Mouse (Mus musculus) kidney, embryonic 16.5 days (tissue): ENCODE data around the gene Tagap. TPM values are rescaled to one million over a fixed set of nuclear protein-coding genes. Genes with fewer than 3 reads are reported as not detected.

Experiments
- ATAC-seq: fragments of 200-750 bp; cut with Nextera tagmentation; 2 replicates; pipeline ENCODE4 v1.8.0; 2017; ENCODE audit warnings: moderate TSS enrichment; ENCODE audit not compliant: low FRiP score, low TSS enrichment
- H3K27ac ChIP-seq: fragments of 300-500 bp; sonication (generic); 2 replicates; pipeline ENCODE4 v1.5.1; 2014; ENCODE audit warnings: low read length
- H3K27me3 ChIP-seq: fragments of 300-500 bp; sonication (generic); 2 replicates; pipeline ENCODE4 v1.6.1; 2014; ENCODE audit warnings: low read length, control low read depth, mixed read lengths; ENCODE audit not compliant: insufficient read depth
- H3K36me3 ChIP-seq: fragments of 300-500 bp; sonication (generic); 2 replicates; pipeline ENCODE4 v1.6.1; 2014; ENCODE audit warnings: low read length, control low read depth, mixed read lengths; ENCODE audit not compliant: insufficient read depth
- H3K4me1 ChIP-seq: fragments of 300-500 bp; sonication (generic); 2 replicates; pipeline ENCODE4 v1.6.1; 2014; ENCODE audit warnings: low read length, control low read depth, mixed read lengths; ENCODE audit not compliant: insufficient read depth
- H3K4me2 ChIP-seq: fragments of 300-500 bp; sonication (generic); replicated peaks from 2 replicates; pipeline ENCODE4 v1.6.1; 2014; ENCODE audit warnings: low read depth, low read length
- H3K4me3 ChIP-seq: fragments of 300-500 bp; sonication (generic); 2 replicates; pipeline ENCODE4 v1.5.1; 2014; ENCODE audit warnings: mild to moderate bottlenecking, low read length
- H3K9ac ChIP-seq: fragments of 300-500 bp; sonication (generic); replicated peaks from 2 replicates; pipeline ENCODE4 v1.6.1; 2014; ENCODE audit warnings: low read length
- H3K9me3 ChIP-seq: fragments of 300-500 bp; sonication (generic); 2 replicates; pipeline ENCODE4 v1.6.1; 2016; ENCODE audit warnings: low read length, control low read depth
- WGBS: fragments of 180-500 bp; shearing (Covaris S2); extraction: QIAGEN DNeasy Blood & Tissue Kit; methylation state at CpG from one replicate; pipeline ENCODE4 v1.1.7; 2014; 5-methylcytosine and 5-hydroxymethylcytosine counted together
- polyA plus RNA-seq: library from polyadenylated mRNA; unstranded; fragments of >200 nt; fragmentation: Nextera tagmentation; extraction: Ambion mirVana; gene quantifications from 2 replicates; pipeline ENCODE4 v1.2.1, GENCODE M21; 2015

Tagap gene
- 0.60 and 0.68 TPM in 2 replicates for polyA plus RNA-seq

DNA sequence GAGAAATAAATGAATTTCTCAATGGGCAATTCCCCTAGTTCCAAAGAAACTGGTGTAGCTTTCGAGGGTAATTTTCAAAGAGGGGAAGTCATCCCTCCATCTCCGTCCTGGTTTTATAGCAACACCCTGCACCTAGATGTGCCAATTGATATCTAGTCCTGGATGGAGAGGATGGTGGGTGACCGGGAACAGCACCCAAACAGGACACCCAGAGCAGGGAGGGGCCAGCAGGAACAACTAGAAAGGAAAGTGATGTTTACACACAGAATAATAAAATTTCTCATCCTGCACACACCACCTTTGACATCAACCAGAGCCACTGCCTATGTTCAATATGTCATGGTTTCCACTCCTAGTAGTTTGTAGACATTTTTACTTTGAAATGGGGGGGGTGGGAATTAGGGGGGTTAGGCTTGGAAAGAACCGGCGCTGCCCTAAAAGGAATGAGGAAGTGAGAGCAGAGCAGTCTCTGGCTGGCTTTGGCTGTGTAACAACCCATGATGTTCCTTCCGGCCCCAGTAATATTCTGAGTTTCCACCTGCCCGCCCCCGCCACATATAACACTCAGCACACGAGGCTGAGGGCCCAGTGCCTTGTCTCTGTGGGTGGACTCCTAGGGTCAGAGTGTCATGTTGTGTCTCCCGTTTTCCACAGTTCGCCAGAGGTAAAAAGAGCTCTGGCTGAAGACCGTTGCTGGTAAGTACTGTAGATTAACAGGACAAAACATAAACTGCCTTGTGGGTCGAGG lies at the start of gene Tagap:
Gene Tagap, plus strand, starts transcription at position 588 of the 748 bp plus-strand sequence.
- H3K9me3 ChIP-seq = no peaks in the 10 kb centered on the region
- H3K27ac ChIP-seq = no peak within 1 kb of the TSS
- 31% methylated on average over 13 of the region's 13 CpGs for WGBS
- no peaks in the 10 kb centered on the region for H3K27me3 ChIP-seq
- peaks cover 7% of the 10 kb centered on the region; the same call in 1 of the 2 replicates for H3K4me1 ChIP-seq
- peak within 1 kb of the TSS; percentile 23; the same call in 1 of the 2 replicates for H3K4me2 ChIP-seq
- H3K36me3 ChIP-seq = no peaks in the 10 kb centered on the region
- H3K9ac ChIP-seq = no peak within 1 kb of the TSS
- H3K4me3 ChIP-seq = no peak within 1 kb of the TSS
- 0 out of 2 replicates have a peak, but pooled peaks have one; percentile 40 for ATAC-seq

DNA sequence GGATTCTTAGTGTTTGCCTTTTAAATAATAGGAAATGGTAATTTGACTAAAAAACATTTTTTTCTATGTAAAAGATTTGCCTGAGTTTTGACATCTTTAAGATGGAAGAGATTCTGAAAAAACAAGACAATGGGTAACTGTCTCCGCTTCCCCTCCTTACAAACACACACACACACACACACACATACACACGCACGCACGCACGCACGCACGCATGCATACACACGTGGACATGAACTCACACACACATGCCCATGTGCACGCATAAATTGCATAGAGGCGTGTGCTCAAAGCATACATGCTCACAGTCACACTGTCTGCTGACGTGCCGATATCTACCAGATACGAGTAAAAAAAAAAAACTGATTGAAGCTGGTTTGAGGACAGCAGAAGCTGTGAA lies 49.3 kb upstream of the Tagap start:
- H3K27ac ChIP-seq = no peak overlapping the region; the same call in 1 of the 2 replicates
- no peak overlapping the region for H3K4me3 ChIP-seq
- no peaks in the 10 kb centered on the region for H3K9me3 ChIP-seq
- no peak overlapping the region for H3K9ac ChIP-seq
- peak overlapping the region; percentile 32; the same call in 1 of the 2 replicates for H3K4me2 ChIP-seq
- H3K36me3 ChIP-seq = no peaks in the 10 kb centered on the region
- ATAC-seq = no peak
- no peaks in the 10 kb centered on the region for H3K27me3 ChIP-seq
- H3K4me1 ChIP-seq = peaks cover 17% of the 10 kb centered on the region; the same call in 1 of the 2 replicates
- WGBS = 81% methylated on average over 13 of the region's 13 CpGs

DNA sequence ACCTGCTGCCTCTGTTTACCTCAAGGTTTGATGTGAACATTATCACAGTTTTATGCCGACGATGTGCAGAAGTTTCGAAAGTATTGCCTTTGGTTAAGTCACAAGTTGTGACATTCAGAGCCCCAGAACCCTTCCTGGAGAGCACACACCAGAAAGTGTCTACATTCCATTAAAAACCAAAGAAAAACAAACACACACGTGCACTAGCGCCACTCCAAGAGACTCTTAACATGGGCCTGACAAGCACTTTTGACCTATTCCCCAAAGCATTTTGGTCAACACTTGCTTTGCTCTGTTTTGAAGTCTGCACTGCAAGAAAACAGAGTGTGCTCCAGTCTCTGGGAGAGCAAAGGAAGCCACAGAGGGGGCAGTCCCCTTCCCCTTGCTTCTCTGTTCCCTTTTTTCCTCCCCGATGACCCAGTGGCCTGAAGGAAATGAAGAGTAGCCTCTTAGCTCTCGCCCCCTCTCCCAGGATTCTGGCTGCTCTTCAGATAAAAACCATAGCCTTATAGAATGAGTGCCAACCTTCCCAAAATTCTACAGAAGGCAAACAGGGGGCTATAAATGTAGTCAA lies 48.5 kb upstream of the Tagap start:
- Histone ChIP-seq H3K27ac (no peak overlapping the region), H3K4me3 (no peak overlapping the region), H3K4me1 (peaks cover 17% of the 10 kb centered on the region; the same call in 1 of the 2 replicates), H3K27me3 (no peaks in the 10 kb centered on the region), H3K36me3 (no peaks in the 10 kb centered on the region), H3K9me3 (no peaks in the 10 kb centered on the region), H3K9ac (no peak overlapping the region), H3K4me2 (no peak overlapping the region)
- no peak for ATAC-seq
- whole genome bisulfite sequencing = 46% methylated on average over 7 of the region's 7 CpGs

DNA sequence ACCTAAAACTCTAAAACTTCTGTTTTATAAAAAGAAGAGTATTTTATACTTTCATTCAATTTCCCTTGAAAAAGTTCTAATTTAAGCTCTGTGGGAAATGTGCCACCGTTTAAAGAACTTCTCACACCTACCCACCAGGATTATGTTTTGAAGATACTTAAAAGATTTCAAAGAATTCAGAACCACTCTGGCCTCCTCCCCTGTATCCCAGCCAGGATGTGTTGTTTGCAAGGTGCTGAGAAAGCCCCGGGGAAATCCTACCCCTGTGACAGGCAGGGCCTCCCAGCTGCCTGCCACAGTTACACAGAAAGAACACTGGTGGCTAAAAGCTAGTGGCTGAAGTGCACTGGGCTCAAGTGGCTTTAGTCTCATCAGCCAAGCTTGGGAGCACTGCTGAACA lies 47.9 kb upstream of the Tagap start:
- H3K4me3 ChIP-seq = no peak overlapping the region
- H3K9me3 ChIP-seq = no peaks in the 10 kb centered on the region
- no peak overlapping the region for H3K4me2 ChIP-seq
- 45% methylated on average over 2 of the region's 2 CpGs for WGBS
- no peak overlapping the region for H3K27ac ChIP-seq
- no peaks in the 10 kb centered on the region for H3K27me3 ChIP-seq
- ATAC-seq = no peak
- no peak overlapping the region for H3K9ac ChIP-seq
- peaks cover 17% of the 10 kb centered on the region; the same call in 1 of the 2 replicates for H3K4me1 ChIP-seq
- no peaks in the 10 kb centered on the region for H3K36me3 ChIP-seq

DNA sequence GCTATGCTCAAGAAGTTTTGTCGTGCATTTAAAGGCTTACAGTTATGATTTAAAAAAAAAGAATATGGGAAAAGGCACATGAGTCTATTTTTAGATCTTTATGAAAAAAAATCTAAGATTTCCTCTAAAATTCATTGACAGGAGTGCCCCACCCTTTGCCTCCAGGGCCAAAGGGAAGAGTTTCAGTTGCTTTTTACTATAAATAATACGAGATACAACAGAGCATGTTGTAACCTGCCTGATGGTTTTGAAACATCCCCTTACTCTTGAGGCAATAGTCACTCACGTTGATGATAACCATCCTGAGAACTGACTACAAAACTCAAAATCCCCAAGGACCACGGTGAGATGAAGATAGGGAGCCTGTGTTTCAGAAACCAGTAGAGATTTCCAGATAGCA lies 46.3 kb upstream of the Tagap start:
- Histone ChIP-seq H3K9me3 (no peaks in the 10 kb centered on the region), H3K4me1 (peaks cover 17% of the 10 kb centered on the region; the same call in 1 of the 2 replicates), H3K27me3 (no peaks in the 10 kb centered on the region), H3K36me3 (no peaks in the 10 kb centered on the region), H3K27ac (no peak overlapping the region), H3K4me3 (no peak overlapping the region), H3K9ac (no peak overlapping the region), H3K4me2 (no peak overlapping the region)
- 83% methylated on average over 4 of the region's 4 CpGs for WGBS
- no peak for ATAC-seq

- H3K4me1 ChIP-seq = no peaks in the 10 kb centered on the region
- H3K9me3 ChIP-seq = no peaks in the 10 kb centered on the region
- ATAC-seq = no peak
- H3K4me2 ChIP-seq = no peak overlapping the region
- 91% methylated on average over 11 of the region's 11 CpGs for WGBS
- H3K9ac ChIP-seq = no peak overlapping the region
- H3K36me3 ChIP-seq = no peaks in the 10 kb centered on the region
- no peak overlapping the region for H3K4me3 ChIP-seq
- no peaks in the 10 kb centered on the region for H3K27me3 ChIP-seq
- no peak overlapping the region for H3K27ac ChIP-seq
These were observed 42.7 kb upstream of the Tagap start for GRCm38 (mm10) chr17:7883126-7883525.

- Histone ChIP-seq H3K27me3 (no peaks in the 10 kb centered on the region), H3K9ac (no peak overlapping the region), H3K36me3 (no peaks in the 10 kb centered on the region), H3K4me3 (no peak overlapping the region), H3K4me1 (no peaks in the 10 kb centered on the region), H3K4me2 (no peak overlapping the region), H3K27ac (no peak overlapping the region), H3K9me3 (no peaks in the 10 kb centered on the region)
- no peak for ATAC-seq
- 73% methylated on average over 10 of the region's 10 CpGs for WGBS
These were observed 41.2 kb upstream of the Tagap start for GRCm38 (mm10) chr17:7884606-7885005.

- Histone ChIP-seq H3K4me3 (no peak overlapping the region), H3K27me3 (no peaks in the 10 kb centered on the region), H3K36me3 (no peaks in the 10 kb centered on the region), H3K27ac (no peak overlapping the region), H3K4me2 (no peak overlapping the region), H3K9ac (no peak overlapping the region), H3K4me1 (no peaks in the 10 kb centered on the region), H3K9me3 (no peaks in the 10 kb centered on the region)
- WGBS = 87% methylated on average over 20 of the region's 20 CpGs
- ATAC-seq = no peak
These were observed 38.6 kb upstream of the Tagap start for GRCm38 (mm10) chr17:7887071-7887815.

DNA sequence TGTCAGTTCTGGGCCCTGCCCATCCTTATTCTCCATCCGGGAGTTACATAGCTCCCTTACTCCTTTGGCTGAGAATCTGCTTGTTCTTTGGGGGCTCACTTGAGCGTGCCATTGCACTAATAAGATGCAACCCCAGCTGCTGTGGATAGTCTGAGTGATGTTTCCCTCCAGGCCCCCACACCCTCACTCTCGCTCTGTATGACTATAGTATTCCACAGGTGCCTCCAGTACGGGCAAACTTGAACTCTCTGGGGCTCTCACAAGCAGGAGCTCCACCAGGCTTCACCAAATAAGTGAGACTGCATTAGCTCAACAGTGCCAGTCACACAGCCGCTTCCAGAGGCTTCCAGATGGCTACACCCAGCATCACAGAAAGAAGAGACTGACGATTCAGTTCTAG lies 37.5 kb upstream of the Tagap start:
- WGBS = 88% methylated on average over 6 of the region's 6 CpGs

More for the DNA sequence above, 37.5 kb upstream of the Tagap start:
- Histone ChIP-seq H3K9ac (no peak overlapping the region), H3K4me3 (no peak overlapping the region), H3K27me3 (no peaks in the 10 kb centered on the region), H3K4me2 (no peak overlapping the region), H3K4me1 (no peaks in the 10 kb centered on the region), H3K27ac (no peak overlapping the region), H3K36me3 (no peaks in the 10 kb centered on the region), H3K9me3 (no peaks in the 10 kb centered on the region)
- no peak for ATAC-seq
